Mouse (Mus musculus) brain, embryonic 14.5 days (tissue): ENCODE results near the gene Akap13.

ENCODE experiments used
- CTCF ChIP-seq: fragments of 200-500 bp; IDR thresholded peaks from 2 replicates; pipeline ENCODE4 v1.5.1; 2012; ENCODE audit warnings: inconsistent platforms, mild to moderate bottlenecking, moderate library complexity, borderline replicate concordance; ENCODE audit not compliant: insufficient read depth, insufficient read length; ENCODE audit errors: extremely low read depth
- POLR2A ChIP-seq: fragments of 200-500 bp; IDR thresholded peaks from 2 replicates; pipeline ENCODE4 v1.6.1; 2012; ENCODE audit warnings: mild to moderate bottlenecking, inconsistent platforms, borderline replicate concordance; ENCODE audit not compliant: poor library complexity, insufficient read depth, insufficient read length, severe bottlenecking; ENCODE audit errors: extremely low read depth

DNA sequence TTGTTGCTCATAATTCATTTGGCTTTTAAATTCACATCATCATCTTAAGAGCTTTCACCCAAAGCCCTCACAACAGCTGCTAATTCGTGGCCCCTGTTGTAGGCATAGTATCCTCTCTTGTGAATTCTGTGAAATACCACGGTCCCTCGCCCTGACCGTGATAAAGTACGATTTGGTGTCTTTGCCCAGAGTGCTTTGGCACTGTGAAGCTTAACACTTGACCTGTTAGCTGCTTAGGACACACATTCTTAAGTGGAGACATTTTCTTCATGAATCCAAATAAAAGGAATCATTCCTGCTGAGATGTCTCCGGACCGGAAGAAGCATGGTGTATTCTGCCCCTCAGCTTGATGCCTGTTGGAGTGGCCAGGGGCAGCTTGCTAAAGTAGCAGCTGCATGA is 12.5 kb downstream of the Akap13 start:
- no peak for TF ChIP-seq POLR2A
- no peak for TF ChIP-seq CTCF
